In the genomic region with DNA sequence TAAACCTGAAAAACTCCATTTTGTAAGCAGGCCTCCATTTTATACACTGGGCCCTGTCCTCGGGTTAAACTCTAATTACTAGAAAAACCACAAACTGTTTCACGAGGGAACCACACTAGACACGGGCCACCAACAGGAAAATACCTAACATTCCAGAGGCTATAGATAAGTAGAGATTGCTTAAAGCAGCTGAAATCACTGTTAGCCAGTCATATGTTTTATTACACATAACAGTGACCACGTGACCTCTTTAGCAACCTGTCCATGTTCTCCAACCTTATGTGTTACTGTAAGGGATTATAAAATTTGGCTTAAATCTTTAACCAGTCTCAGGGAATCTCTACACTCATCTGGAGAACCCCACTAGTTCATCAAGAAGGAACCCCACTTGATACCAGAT, we compare ENCODE assay signal across 31 mouse cellular contexts. TPM values are rescaled to one million over a fixed set of nuclear protein-coding genes. Genes with fewer than 3 reads are reported as not detected.
A peak's percentile ranks its signal among the peaks of the same experiment; 100 is the strongest.
DNase-seq lines count a peak whose midpoint lies in the region; ATAC-seq and TF ChIP-seq lines count a peak whose summit lies in the region.
"Had no signal": no experiment of that assay in that cellular context is flagged by ENCODE, and none has a peak within 500 bp of the region (broad histone marks: within the 10 kb centered on the region; RNA-seq: fewer than 3 reads in every experiment).

No protein-coding gene starts in this region.

- no peaks in the 10 kb centered on the region for H3K27me3 ChIP-seq in lung, embryonic 16.5 days (ENCODE audit: control insufficient read depth, insufficient read depth, low read depth, low read length)
- H3K27me3 ChIP-seq in ES-Bruce4 (ENCODE audit: control insufficient read depth, insufficient read depth, low read length, poor library complexity, severe bottlenecking) (no peaks in the 10 kb centered on the region), myocyte (ENCODE audit: control insufficient read depth, insufficient read depth, insufficient read length) (no peaks in the 10 kb centered on the region)
- H3K27me3 ChIP-seq: embryonic facial prominence, embryonic 13.5 days; forebrain, embryonic 13.5 days; hindbrain, embryonic 15.5 days had no signal

- peak; percentile 26; the same call in 1 of the 2 replicates for ATAC-seq in lung, embryonic 16.5 days (ENCODE audit: low read depth)
- ATAC-seq in erythroid progenitor cell, adult 5-6 weeks (replicated peaks; ENCODE audit: low FRiP score, poor library complexity, severe bottlenecking) = no peak
- ATAC-seq: CD4-positive, CD25-positive, alpha-beta regulatory T cell, adult 4 months; forebrain, embryonic 13.5 days; forebrain, embryonic 16.5 days had no signal

- 39% methylated on average over 4 of the region's 4 CpGs for WGBS in lung, embryonic 16.5 days

- H3K4me3 ChIP-seq in lung, embryonic 16.5 days (ENCODE audit: low read length) = no peak overlapping the region
- H3K4me3 ChIP-seq in ES-Bruce4 (ENCODE audit: low read depth, low read length) (no peak overlapping the region), myocyte (no peak overlapping the region)
- H3K4me3 ChIP-seq: embryonic facial prominence, embryonic 10.5 days; embryonic facial prominence, embryonic 13.5 days; erythroblast, embryonic 14.5 days; forebrain, embryonic 10.5 days; forebrain, embryonic 13.5 days; gastrocnemius, adult 2 months; hindbrain, embryonic 12.5 days; hindbrain, embryonic 15.5 days had no signal

- H3K9me3 ChIP-seq in lung, embryonic 16.5 days (ENCODE audit: control insufficient read depth, low read length) = no peaks in the 10 kb centered on the region
- peaks cover 15% of the 10 kb centered on the region for H3K9me3 ChIP-seq in ES-Bruce4 (replicated peaks; ENCODE audit: control insufficient read depth, insufficient read depth, low read length, poor library complexity, severe bottlenecking)
- H3K9me3 ChIP-seq: embryonic facial prominence, embryonic 10.5 days; embryonic facial prominence, embryonic 13.5 days; forebrain, embryonic 10.5 days; forebrain, embryonic 13.5 days; hindbrain, embryonic 12.5 days; hindbrain, embryonic 15.5 days had no signal

- DNase-seq in lung, postnatal 36 days = no peak
- DNase-seq in 3T3-L1 (ENCODE audit: low read depth, low spot score) = peak; percentile 76
- DNase-seq in cerebellum, postnatal 36 days = no peak
- DNase-seq: adrenal gland, adult 2 months; adrenal gland, postnatal 14 days; B cell, adult 2 months; cerebellum, adult 11 months; cerebellum, adult 2 months; cerebellum, adult 9-11 months; cerebellum, postnatal 25 days; embryo, embryonic 11 days; gastrocnemius, adult 2 months; gastrocnemius, postnatal 14 days; heart, adult 11 months had no signal

- no peak for TF ChIP-seq CTCF in ES-Bruce4 (IDR thresholded peaks at IDR 0.05; ENCODE audit: low read depth, low read length)

- peaks cover 4% of the 10 kb centered on the region; the same call in 1 of the 2 replicates for H3K4me1 ChIP-seq in lung, embryonic 16.5 days (replicated peaks; ENCODE audit: control insufficient read depth, insufficient read depth, low read length)
- no peaks in the 10 kb centered on the region for H3K4me1 ChIP-seq in ES-Bruce4 (ENCODE audit: control insufficient read depth, insufficient read depth, low read length)

- no peak overlapping the region for H3ac ChIP-seq in myocyte (ENCODE audit: control insufficient read depth, insufficient read length)

- H3K4me2 ChIP-seq in lung, embryonic 16.5 days (ENCODE audit: low read depth, low read length) = no peak overlapping the region
- H3K4me2 ChIP-seq in myocyte (ENCODE audit: low read depth) = no peak overlapping the region
- H3K4me2 ChIP-seq: embryonic facial prominence, embryonic 13.5 days; forebrain, embryonic 13.5 days; heart, embryonic 11.5 days; hindbrain, embryonic 12.5 days; hindbrain, embryonic 15.5 days had no signal

- no peak for TF ChIP-seq EP300 in ES-Bruce4 (IDR thresholded peaks at IDR 0.05; ENCODE audit: insufficient read depth, low read depth, low read length)

- H3K79me2 ChIP-seq in myocyte (ENCODE audit: control insufficient read depth, insufficient read depth) = no peaks in the 10 kb centered on the region

- peak overlapping the region; percentile 26 for H3K27ac ChIP-seq in lung, embryonic 16.5 days (ENCODE audit: low read length)
- H3K27ac ChIP-seq in ES-Bruce4 (ENCODE audit: insufficient read depth, low read length) = peak overlapping the region; percentile 2
- H3K27ac ChIP-seq: embryonic facial prominence, embryonic 10.5 days; embryonic facial prominence, embryonic 13.5 days; forebrain, embryonic 10.5 days; forebrain, embryonic 13.5 days; gastrocnemius, adult 2 months; hindbrain, embryonic 12.5 days; hindbrain, embryonic 15.5 days had no signal

- H3K9ac ChIP-seq in lung, embryonic 16.5 days (ENCODE audit: low read length) = no peak overlapping the region
- no peak overlapping the region for H3K9ac ChIP-seq in ES-Bruce4 (ENCODE audit: low read depth, poor library complexity, severe bottlenecking)
- H3K9ac ChIP-seq: embryonic facial prominence, embryonic 13.5 days; forebrain, embryonic 13.5 days; hindbrain, embryonic 12.5 days; hindbrain, embryonic 15.5 days had no signal

- no peak for TF ChIP-seq POLR2A in ES-Bruce4 (IDR thresholded peaks at IDR 0.05; ENCODE audit: insufficient read depth, low read length)
- no peak for TF ChIP-seq POLR2A in myocyte (IDR thresholded peaks at IDR 0.05; ENCODE audit: insufficient read length, low read depth)

- no peaks in the 10 kb centered on the region for H3K36me3 ChIP-seq in lung, embryonic 16.5 days (ENCODE audit: control insufficient read depth, insufficient read depth, low read length)
- no peaks in the 10 kb centered on the region for H3K36me3 ChIP-seq in ES-Bruce4 (ENCODE audit: control insufficient read depth, insufficient read depth, low read length, poor library complexity, severe bottlenecking)
- no peaks in the 10 kb centered on the region for H3K36me3 ChIP-seq in myocyte (ENCODE audit: control insufficient read depth, insufficient read depth)
- H3K36me3 ChIP-seq: embryonic facial prominence, embryonic 10.5 days; embryonic facial prominence, embryonic 13.5 days; forebrain, embryonic 10.5 days; hindbrain, embryonic 12.5 days; hindbrain, embryonic 15.5 days had no signal

TF ChIP-seq in myocyte, 11 proteins besides CTCF, POLR2A, EP300 and RAD21:
- TF ChIP-seq USF1 (IDR thresholded peaks at IDR 0.05; ENCODE audit: low read depth) (peak; percentile 65), TCF12 (IDR thresholded peaks at IDR 0.05; ENCODE audit: insufficient read depth, poor library complexity, severe bottlenecking) (no peak)

RNA-seq across cellular contexts. Expression of gene Cfap126, which starts 19.3 kb away (rescaled TPM):
- polyA plus RNA-seq in lung, embryonic 16.5 days (2015; fragmentation: Nextera tagmentation; extraction: Ambion mirVana) = 15.7 and 20.4 TPM in 2 replicates
- polyA plus RNA-seq in ES-Bruce4 (2011; ENCODE audit: insufficient read depth, insufficient read length, low read depth, missing spikeins) (6.4 and 7.5 TPM in 2 replicates), myocyte (2012; fragmentation: generic; extraction: Trizol) (2.2 TPM)
- total RNA-seq in erythroid progenitor cell, adult 5-6 weeks (2015; ENCODE audit: low replicate concordance) = 19.8 TPM in 1 of 2 replicates, not detected in the other
- not detected in 2 replicates for total RNA-seq in erythroid progenitor cell, adult 5-6 weeks (2017; ENCODE audit: low replicate concordance)
- total RNA-seq: ES-E14 had no signal

RNA-seq across cellular contexts. Expression of gene Fcgr3, which starts 29.7 kb away (rescaled TPM):
- polyA plus RNA-seq in lung, embryonic 16.5 days (2015; fragmentation: Nextera tagmentation; extraction: Ambion mirVana) = 12.7 and 19.3 TPM in 2 replicates
- polyA plus RNA-seq in ES-Bruce4 (2011; ENCODE audit: insufficient read depth, insufficient read length, low read depth, missing spikeins) (0.78 and 0.87 TPM in 2 replicates), myocyte (2012; fragmentation: generic; extraction: Trizol) (0.05 TPM)
- 78.6 and 80.1 TPM in 2 replicates for total RNA-seq in erythroid progenitor cell, adult 5-6 weeks (2015; ENCODE audit: low replicate concordance)
- total RNA-seq in erythroid progenitor cell, adult 5-6 weeks (2017; ENCODE audit: low replicate concordance) = 29.8 and 53.5 TPM in 2 replicates
- polyA plus RNA-seq: CD4-positive, CD25-positive, alpha-beta regulatory T cell, adult 4 months; erythroblast, embryonic 14.5 days had no signal

RNA-seq across cellular contexts. Expression of gene Sdhc, which starts 56.0 kb away (rescaled TPM):
- 263 and 285 TPM in 2 replicates for polyA plus RNA-seq in lung, embryonic 16.5 days (2015; fragmentation: Nextera tagmentation; extraction: Ambion mirVana)
- polyA plus RNA-seq in ES-Bruce4 (2011; ENCODE audit: insufficient read depth, insufficient read length, low read depth, missing spikeins) (273 and 285 TPM in 2 replicates), myocyte (2012; fragmentation: generic; extraction: Trizol) (169 TPM)
- 50.8 and 70.4 TPM in 2 replicates for total RNA-seq in erythroid progenitor cell, adult 5-6 weeks (2015; ENCODE audit: low replicate concordance)
- total RNA-seq in erythroid progenitor cell, adult 5-6 weeks (2017; ENCODE audit: low replicate concordance) = 4.7 and 14.6 TPM in 2 replicates

RNA-seq across cellular contexts. Expression of gene Mpz, which starts 56.1 kb away (rescaled TPM):
- 0.78 and 1.3 TPM in 2 replicates for polyA plus RNA-seq in lung, embryonic 16.5 days (2015; fragmentation: Nextera tagmentation; extraction: Ambion mirVana)
- polyA plus RNA-seq in ES-Bruce4 (2011; ENCODE audit: insufficient read depth, insufficient read length, low read depth, missing spikeins) (1.1 and 1.3 TPM in 2 replicates), myocyte (2012; fragmentation: generic; extraction: Trizol) (0.11 TPM)
- total RNA-seq in erythroid progenitor cell, adult 5-6 weeks (2015; ENCODE audit: low replicate concordance) = not detected in 2 replicates
- not detected in 2 replicates for total RNA-seq in erythroid progenitor cell, adult 5-6 weeks (2017; ENCODE audit: low replicate concordance)
- total RNA-seq: hematopoietic stem cell, adult 5-6 weeks had no signal
- polyA plus RNA-seq: CD4-positive, CD25-positive, alpha-beta regulatory T cell, adult 4 months; erythroblast, embryonic 14.5 days; forebrain, embryonic 16.5 days; heart, embryonic 11.5 days; heart, embryonic 14.5 days had no signal
